Mouse (Mus musculus) left cerebral cortex, adult 9 months (tissue): ENCODE measurements at regions not wholly inside any gene's neighbourhood (a gene's known extent, or its start where the extent isn't known, plus 50 kb on each side); places are given as distances from the start of the nearest gene placed in this dataset.
A peak's percentile ranks its signal among the peaks of the same experiment; 100 is the strongest.

Experiments
- DNase-seq, 2 experiments: peaks; one replicate each; pipeline ENCODE4 v3.0.0; 2022; ENCODE audit warnings: low spot score in 2 of 2

DNA sequence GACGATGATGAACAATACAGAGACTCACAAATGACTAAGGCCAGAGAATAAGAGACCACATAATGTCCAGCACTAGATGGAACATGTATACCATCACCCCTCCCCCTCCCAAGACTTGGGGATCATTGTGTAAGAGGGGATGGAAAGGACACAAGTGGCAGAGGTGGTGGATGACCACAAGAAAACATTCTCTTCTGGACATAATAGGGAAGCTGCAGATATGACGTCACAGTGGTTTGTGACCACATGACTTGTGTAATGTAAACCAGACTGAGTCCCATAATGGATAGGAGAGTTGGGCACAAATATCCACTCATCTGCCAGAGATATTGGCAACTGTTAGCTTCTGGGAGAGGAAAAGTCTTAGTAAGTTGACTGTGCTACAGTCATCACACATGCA lies 630.7 kb downstream of the Kcnj2 start:
- DNase-seq, result no peak

DNA sequence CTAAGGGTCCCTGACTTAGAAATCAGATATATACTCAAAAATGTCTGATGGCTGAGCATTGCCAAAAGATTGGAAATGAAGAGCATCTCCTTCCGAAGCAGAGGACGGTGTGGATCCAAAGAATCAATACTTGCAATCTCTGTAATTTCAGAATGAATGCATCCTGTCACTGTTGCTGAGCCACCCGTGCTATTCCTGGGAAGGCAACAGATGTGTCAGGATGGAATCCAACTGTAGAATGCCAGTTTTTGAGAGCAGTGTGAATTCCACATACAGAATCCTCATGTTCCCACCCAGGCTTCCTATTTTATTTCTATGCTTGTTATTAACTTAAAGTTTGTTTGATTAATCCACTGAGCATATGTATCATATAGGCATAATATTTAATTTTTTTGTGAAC lies 633.9 kb downstream of the Kcnj2 start:
- peak; percentile 7 to 26 for DNase-seq

DNA sequence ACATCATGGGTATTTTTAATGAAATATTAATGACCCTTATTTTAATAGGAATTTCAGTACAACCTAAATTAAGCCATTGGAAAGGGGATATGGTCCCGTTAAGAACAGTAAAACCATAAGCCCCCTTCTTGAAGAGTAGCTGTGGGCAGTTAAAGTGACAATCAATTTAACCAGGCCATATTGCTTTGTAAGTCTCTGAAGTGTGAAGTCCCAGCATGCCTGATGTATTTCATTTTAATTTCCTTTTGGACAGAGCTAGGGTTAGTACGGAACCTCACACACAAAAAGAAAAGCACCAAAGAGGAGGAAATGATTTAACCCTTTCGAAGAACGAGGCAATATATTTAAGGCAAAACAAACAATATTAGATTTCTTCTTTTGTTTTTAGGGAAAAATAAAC lies 640.9 kb downstream of the Kcnj2 start:
- no peak for DNase-seq

DNA sequence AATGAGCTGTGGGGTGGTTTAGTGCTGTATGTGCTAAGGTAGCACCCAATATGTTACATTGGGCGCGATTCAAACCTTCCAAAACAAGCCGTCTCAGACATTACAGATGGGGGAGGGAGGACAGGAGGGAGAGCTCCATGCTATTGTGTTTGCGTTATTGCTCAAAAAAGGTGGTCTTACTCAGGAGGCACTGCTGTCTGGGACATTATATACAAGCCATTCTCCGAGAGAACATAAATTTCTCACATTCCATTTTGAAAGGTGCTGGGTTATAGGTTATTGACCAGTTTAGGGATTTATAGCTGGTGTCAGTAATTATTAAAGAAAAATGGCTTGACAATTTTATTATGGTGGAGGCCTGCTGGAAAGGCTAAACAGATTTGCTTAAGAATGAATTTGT lies 649.4 kb downstream of the Kcnj2 start:
- no peak for DNase-seq

DNA sequence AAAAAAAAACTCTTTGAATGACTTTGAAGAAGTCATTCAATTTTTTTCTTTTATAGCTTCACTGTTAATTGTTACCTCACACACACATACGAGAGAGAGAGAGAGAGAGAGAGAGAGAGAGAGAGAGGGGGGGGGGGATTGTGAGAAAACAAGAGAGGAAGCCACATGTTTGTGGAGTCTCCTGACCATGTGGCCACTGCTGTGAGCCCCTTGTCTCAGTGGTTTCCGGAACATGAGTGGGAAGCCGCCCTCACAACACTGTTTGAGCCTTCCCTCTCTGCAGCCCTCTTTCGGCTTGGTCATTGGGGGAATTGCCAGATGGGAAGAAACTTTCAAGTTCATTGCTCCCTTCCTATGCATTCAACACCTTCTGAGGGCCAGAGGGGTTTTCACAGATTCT lies 656.3 kb downstream of the Kcnj2 start:
- DNase-seq, result no peak

DNA sequence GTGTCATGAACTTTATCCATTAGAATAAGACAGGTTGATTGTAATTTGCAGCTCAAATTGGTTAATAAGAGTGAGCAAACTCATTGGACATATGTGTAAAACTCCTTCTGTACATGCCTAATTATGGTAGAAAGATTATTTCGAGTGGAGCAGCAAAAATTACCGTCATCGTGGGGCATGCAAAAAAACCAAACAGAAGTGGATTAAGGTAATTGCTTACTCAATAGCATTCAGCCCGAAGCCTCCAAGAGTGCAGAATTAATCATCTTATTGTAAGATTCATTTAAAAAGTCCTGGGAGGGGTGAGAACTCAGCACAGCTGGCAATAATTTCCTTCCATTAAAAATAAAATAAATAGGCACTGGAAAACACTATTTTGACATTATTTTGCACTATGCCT lies 662.2 kb downstream of the Kcnj2 start:
- no peak for DNase-seq

DNA sequence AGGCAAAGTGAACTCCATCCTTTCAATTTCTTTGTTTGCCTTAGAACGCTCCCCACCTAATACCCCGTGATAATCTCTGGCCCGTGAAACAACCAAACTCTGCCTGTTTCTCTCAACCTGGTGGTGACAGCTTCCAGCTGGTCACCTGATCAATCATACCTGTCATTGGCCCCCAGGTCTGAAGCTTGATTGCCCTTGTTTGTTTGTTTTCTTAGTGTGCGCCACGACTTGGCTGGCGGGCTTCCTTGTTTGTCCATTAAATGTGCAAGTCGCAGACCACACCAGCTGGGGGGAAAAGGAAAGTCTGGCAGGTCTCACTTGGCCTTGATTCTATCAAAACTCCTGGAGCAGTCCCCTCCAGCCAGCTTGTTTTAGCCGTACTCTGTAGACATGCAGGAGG lies 666.1 kb downstream of the Kcnj2 start:
- no peak for DNase-seq

DNA sequence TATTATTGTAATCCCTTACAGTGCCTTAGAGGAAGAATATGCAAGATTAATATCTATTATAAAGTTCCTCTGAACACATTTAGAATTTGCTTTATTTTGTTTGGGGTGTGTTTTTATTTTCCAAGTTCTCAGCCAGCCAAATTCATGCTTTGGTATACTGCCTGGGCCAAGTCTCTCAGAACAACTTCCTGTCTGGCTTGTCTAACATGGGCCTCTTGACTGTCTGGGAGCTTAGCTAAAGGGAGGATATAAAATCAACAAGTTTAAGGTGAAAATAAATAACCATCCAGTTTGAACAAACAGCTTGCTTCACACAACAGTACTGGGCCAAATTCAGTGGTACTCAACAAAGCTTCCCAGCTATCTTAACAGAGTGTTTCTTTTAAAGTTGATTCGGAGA lies 669.5 kb downstream of the Kcnj2 start:
- no peak for DNase-seq

DNA sequence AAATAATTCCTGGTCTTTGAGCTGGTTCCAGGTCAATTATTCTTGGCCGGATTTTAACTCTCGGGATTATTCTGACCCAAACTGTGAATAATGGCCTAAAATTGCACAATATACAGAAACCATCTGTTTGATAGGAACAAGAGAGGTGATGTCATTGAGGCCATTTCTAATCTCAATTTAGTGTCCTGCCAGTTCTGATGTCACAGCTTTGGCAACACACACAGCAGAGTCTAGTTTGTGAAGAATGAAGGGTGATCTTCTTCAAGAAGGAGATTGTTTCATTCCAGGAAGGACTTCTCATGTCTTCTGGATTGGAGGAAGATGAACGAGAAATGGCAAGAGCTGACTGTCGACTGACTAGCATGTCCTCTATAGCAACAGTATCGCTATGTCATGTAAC lies 670.0 kb downstream of the Kcnj2 start:
- no peak for DNase-seq

DNA sequence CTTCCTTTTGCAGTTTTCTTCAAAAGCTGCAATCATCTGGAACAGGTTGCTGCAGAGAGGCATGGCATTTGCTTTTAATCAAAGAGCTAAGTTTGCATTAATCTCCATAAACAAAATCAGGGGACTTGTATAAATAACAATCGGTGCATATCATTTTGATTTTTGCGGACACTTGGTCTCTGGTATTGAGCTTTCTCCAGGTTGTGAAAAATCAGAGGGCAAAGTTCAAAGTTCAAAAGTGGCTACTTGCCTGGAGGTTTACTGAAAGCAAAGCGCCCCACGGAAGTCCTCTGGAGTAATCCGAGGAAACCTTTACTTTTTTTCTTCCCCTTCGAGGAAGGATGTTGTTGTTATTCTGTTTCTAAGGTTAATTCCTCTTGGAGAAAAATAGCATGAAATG lies 677.4 kb downstream of the Kcnj2 start:
- DNase-seq, result no peak

DNA sequence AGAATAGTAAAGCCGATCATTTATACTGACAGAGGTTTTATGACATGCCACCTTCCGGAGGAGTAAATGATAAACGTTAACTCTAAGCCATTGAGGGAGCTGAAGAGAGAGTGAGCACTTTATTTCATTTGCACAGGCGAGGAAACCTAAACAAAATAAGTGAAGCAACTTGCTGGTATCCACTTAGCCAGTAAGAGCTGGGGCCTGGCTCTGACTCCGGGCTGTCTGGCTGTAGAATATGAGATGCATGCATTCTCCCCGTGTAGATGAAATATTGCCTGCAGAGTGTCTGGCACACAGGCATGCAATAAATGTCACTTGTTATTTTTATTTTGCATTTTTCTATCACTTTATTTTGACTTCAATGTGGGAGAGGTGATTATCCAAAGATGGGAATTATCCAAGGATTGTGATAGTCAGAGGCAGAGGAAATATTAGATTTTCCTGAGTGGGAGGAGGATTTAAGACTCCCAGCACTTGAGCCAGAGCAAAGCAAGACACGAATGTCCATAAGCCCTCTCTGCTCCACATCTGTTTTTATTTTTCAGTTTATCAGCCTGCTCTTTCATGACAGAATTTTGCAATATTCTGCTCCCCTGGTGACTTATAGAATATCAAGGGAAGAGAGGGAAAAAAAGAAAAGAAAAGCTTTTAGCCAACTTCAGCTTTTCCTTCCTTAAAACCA lies 681.4 kb downstream of the Kcnj2 start:
- DNase-seq, result no peak

DNA sequence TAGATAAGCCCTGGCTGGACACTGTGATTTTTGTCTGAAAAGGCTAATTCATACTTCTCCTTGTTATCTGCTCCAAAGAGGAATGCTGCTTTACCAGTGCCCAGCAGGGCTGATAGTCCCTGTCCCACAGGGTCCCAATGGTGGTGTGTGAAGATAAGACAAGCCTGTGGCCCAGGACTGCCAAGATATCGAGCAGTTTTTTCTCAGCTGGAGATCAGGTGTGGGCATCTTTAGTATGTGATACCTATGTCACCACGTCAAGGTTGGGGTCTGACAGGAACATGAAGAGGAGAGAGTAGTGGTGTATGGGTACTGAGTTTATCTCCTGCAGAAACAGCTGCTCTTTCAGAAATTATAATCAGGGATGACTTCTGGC lies 682.0 kb downstream of the Kcnj2 start:
- no peak for DNase-seq

DNA sequence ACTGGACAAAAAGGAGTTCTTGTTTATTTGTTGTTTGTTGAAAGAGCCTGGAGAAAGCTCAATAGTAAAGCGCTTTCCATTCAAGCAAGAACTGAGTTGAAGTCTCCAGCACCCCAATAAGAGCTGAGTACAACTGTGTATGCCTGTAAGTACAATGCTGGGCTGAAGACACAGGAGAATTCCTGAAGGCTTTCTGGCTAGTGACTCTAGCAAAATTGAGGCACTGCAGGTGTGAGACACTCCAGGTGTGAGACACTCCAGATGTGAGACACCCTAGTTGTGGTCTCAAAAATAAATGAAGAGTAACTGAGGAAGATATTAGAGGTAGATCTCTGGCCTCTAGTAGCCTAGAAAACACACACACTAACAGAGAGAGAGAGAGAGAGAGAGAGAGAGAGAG lies 682.5 kb downstream of the Kcnj2 start:
- DNase-seq, result no peak

DNA sequence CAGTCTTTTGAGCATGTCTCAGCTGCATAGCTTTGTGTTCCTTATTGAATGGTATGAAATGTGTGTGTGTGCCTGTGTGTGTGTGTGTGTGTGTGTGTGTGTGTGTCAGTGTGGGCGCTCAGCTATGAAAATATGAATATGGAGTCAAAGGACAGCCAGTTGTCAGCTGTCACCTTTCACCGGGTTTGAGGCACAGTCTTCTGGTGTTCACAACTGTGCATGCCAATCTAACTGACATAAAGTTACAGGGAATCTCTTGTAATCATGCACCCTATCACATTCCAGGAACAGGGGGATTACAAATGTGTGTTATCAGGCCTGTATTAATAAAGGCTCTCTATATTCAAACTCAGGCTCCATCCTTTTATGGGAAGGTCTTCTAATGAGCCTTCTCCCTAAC lies 688.8 kb downstream of the Kcnj2 start:
- no peak for DNase-seq

DNA sequence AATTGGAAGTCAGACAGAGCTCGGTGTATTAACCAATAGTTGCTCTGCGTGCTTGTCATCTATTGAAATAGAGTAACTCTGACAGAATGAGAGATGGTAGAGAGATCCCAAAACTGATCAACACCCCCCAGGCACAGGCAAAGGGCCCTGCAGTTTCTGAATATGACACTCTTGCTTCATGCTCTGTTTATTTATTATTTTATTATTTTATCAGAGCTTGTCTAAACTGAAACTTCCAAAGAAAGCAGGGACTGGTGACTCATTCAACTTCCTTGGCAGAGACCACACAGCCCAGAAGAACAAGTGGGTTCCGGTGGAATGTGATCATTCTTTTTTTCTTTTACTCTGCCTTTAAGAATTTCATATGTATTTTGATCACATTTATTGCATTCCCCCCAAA lies 697.1 kb downstream of the Kcnj2 start:
- DNase-seq, result no peak

DNA sequence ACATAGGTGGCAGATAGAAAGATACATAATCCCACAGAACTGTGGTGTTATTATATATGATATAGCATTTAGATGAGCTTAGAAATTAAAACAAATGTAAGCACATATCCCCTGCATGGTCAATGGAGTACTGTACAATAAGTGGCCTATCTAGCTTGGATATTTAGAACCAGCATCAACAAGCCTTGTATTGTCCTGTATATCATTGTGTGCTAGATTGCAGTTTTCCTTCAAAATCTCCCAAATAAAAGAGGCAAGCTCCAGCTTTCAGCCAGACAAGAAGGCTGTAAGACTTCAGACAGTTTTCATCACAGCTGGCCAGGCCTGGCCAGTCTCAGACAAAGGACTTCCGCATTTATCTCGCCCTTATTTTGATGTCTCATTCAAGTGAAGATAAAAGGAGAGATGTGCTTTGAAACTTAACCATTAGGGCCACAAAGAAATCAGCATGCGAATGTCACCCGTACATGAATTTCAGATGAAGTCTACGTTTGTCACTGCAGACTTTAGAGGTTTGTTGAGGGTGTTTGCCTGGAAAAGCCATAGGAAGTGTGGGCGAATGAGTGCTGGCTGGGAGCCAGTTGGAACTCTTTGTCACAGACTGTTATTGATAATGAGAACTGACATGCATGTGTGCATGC lies 700.5 kb downstream of the Kcnj2 start:
- DNase-seq, result no peak

DNA sequence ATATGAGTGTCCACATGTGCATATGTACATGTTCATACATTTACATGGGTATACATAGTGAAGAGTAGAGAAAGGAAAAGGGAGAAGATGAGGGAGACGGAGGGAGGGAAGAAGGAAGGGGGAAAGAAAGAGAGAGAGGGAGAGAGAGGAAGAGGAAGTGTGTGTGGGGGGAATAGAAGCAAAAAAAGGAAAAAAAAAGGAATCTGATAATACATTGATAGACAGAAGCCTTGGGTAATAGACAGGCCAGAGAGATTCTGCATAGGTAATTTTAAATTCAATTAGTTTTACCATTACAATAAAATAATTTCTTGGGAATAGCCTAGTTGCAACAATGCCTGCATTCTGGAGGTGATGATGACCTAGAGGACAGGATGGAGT lies 701.0 kb downstream of the Kcnj2 start:
- DNase-seq, result no peak

DNA sequence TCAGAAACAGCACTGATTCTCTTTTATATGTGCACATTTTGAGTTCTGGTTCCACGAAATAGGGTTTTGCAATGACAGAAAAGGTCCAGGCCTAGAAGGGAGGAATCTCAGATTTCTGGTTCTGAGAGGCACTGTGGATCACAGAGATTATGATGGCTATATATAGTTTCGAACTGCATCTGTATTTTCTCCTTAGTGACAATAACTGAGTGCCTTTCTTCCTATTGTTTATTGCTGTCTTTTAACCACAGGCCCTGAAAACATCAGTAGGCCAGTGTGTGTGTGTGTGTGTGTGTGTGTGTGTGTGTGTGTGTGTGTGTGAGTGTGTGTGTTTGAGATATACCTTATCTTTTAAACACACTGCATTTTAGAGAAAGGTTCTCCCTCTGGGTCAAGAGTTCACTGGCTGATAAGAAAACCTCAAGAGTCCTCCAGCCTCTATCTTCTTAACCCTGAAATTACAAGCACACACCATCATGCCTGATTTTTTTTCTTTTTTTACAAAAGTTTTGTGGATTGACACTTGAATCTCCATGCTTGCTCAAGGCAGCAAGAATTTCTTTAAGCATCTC lies 708.2 kb downstream of the Kcnj2 start:
- no peak for DNase-seq

DNA sequence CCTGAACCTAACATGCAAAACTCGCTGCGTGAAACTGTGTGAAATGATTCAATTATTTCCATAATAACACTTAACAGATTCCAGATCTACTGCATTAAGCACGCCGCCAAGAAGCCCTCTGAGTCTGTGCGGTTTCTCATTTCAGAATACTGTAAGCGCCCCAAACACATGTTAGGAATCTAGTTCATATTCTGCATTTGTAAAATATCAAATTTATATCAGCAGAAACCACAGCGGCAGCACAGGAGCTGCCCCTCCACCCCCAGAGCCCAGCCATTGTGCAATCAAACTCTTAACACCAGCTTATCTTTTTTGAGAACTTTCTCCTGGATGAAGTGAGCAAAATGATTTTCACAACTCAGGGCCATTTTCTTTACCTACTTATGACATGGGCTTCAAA lies 715.4 kb downstream of the Kcnj2 start:
- DNase-seq, result peak in 1 of 2 experiments; percentile 8

DNA sequence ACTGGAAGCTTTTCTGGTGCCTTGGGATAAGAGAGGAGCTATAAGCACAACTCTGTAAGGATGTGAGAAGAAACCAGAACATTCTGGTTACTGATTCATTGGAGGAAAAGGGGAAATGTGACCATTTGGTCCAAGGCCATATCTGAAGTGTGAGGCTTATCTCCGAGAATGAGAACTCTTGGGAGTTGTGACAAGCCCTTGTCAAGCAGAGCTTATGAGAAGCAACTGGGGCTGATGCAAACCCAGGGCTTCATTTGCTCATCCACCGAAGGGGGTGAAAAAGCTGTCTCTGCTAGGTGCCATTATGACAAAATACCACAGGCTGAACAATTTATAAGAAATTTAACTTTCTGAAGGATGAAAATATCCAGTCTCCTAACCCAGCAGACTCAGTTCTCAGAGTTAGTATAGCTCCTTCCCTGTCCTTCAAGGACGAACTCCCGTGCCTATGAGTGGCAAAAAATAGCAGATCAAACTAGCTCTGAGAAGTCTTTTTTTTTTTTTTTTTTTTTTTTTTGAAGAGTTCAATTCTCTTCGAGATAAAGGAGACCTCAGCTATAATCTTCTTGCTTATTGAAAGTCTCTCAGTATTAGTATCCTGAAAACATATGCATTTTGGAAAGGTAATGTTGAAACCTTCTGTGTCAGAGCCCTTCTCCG lies 725.4 kb downstream of the Kcnj2 start:
- DNase-seq, result no peak

DNA sequence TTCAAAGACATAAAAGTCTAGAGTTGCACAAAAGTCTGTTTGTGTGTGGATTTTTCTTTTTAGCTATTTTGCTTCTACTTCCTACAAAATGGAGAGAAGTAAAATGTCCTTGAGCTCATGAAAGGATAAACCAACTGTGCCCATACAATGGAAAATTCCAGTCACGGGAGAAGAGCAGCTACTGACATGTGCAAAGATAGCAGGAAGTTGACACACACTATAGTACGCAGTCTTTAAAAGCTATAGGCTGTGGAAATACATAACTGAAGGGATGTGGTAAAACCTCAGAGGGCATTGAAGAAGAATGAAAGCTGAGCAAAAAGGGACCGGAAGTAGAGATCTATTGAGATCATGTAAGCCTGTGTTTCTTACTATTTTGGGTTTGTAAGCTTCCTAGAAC lies 735.1 kb downstream of the Kcnj2 start:
- DNase-seq, result no peak

DNA sequence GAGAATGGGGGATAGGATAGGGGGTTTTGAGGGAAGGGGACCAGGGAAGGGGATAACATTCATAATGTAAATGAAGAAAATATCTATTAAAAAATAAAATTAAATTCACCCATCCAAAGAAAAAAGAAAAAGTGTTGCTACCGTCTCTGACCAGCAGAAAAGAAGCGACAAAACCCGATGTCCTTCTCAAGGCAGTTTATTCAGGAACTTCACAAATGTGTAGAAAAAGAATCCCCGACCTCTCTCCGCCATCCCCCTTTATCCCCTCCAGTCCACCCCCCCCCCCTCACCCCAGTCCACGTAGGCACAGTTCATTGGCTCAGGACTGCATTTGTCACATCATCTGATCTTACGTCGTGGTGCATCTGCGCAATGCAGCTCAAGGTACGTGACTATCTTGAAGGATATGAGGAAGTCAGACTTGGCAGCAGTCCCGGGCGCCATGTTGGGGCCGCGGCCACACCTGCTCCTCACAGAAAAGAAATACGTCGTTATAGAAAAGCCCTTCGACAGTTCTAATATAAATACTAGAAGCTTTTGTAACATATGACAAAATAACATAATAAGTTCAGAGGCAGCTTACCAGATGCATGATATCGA lies 750.3 kb downstream of the Kcnj2 start:
- DNase-seq, result no peak

DNA sequence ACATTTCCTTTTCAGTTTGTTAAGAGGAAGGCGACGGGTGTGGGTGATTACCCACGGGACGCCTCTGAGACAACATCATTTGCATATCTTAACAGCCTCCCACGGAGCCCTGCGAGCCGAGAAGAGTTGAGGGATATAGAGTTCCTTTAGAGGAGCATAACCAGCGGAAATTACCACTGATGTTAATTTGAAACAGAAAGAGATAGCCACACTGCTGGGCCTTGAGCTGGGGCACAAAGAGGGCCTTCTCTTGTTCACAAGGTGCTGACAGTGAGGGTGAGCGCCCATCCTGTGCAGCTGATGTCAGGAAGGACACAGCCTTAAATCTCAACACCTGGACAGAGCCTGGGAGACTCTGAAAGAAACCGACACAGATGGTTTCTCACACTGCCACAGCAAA lies 752.2 kb downstream of the Kcnj2 start:
- peak; percentile 27 to 66 for DNase-seq
